Mouse (Mus musculus) urinary bladder, postnatal 4 days (tissue): ENCODE results near the gene Fbxl21.

ENCODE experiments used
- DNase-seq, 2 experiments: peaks; one replicate each; pipeline ENCODE4 v3.0.0; 2021 to 2022; ENCODE audit warnings: low spot score in 2 of 2

Fbxl21 gene

DNA sequence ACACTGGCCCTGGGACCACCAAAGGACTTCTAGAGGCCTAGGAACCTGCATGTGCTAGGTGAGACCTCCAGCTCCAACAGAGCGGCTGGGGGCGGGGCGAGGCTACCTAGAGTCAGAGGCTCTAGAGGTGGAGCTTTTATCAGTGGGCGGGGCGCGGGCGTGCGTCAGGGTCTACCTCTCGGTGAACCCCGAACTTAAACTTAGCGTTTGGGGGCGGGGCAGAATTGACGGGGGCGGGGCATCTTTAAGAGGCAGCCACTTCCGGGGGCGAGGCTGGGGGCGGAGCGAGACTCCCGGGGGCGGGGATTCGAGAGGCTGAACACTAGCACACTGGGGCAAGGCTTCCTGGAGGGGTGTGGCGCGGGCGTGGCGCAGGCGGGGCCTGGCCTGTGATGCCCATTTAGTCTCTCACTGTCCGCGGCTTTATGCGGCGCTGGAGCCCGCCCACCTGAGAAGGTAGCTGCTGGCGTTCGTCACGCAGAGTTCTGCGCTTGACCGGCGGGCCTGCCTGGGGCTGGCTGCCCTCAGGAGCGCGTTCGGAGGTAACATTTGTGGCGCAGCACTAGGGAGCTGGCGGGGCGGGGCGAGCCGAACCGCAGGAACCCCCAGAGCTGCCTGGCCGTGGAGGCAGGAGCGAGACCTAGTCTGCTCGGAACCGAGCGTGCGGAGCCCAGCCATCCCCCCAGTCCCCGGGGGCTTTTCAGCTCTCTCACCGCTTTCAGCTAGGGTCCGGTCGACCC, at the start of gene Fbxl21:
Fbxl21 (plus strand) TSS at position 392 of the 740 bp plus-strand sequence.
- peak; percentile 87 to 95 for DNase-seq

DNA sequence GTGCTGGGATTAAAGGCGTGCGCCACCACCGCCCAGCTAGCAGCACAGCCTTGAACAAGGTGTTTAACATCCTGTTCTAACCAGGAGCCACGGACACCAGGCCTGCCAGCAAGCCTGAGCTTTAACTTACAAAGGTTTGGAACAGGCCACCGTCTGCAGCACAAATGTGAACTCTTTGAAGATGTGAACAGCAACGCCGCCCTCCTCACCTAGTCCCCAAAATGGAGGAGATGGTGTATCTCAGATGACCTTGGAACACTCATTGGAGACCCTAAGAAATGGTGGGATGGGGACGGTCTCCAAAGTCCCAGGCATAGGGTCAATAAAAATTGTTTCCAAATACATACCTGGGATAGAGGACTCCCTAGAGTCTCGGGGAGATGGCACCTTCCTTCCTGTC, 49.6 kb upstream of the Fbxl21 start:
- DNase-seq: no peak

DNA sequence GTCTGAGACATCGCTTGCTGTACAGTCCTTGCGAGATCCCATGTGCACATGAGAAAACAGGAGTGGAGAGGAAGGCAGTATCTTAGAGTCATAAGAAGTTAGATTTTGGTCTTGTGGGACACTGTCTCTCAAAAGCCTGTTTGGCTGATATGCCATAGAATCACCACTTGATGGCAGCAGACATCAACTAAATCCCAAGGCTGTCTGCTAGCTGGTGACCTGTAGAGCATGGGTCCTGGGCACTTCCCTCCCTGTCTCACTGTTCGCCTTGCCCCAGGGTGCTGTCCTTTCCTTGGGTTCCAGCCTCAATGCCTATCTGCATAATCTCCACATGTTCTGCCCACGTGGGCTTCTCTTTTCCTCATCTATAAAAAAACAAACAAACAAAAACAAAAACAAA, 46.9 kb upstream of the Fbxl21 start:
- no peak for DNase-seq

DNA sequence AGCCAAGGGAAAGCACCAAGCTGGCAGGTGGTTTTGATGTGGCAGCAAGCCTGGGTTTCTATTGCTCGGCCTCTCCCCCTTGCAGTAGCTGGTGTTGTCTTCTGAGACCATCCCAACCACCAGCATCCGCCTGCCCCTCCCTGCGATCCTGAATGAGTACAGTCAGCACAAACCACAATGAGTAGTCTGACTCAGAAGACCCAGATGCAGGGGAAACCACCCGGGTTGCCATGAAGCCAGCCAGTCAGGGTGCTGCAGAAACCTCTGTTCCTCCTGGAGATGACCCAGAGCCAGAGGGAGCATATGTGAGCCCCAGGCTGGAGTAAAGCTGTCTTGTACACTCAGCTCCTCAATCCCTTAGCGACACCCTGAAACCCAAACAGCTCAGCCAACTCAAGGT, 45.5 kb upstream of the Fbxl21 start:
- DNase-seq: no peak

DNA sequence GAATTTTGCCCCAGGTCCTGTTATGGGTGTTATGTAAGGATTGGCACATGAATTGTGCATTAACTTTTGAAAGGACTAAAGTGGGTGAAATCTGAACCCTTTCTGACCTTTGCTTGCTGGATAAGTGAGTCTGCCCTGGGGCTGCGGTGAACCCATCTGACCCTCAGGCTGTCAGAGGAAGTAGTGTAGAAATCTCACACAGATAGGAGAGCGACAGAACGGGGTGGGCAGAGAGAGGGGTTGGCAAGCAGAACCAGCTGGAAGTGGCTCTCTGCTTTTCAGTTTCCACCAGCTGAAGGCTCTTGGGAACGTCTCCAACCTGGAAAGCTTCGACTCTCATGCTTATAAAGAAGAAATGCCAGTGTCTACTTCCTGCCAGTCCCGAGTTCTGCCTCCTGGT, 45.0 kb upstream of the Fbxl21 start:
- DNase-seq: no peak

DNA sequence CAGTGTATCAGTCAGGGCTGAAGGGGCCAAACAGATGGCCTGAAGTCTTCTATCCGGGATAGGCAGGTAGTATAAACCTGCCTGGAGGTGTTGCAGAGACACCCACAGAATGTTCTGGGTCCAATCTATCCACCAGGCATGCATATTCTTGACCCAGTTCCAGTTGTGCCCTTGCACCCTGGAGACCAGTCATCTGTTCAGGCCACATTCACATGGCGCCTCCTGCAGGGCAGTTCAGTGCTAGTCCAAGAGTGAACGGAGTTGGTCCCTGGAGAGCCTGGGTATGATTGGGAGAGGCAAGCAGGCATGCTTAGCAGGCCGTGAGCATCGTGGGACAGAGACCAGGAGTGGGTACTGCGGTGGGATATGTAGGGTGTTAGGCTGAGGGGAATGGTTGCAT, 44.2 kb upstream of the Fbxl21 start:
- no peak for DNase-seq

DNA sequence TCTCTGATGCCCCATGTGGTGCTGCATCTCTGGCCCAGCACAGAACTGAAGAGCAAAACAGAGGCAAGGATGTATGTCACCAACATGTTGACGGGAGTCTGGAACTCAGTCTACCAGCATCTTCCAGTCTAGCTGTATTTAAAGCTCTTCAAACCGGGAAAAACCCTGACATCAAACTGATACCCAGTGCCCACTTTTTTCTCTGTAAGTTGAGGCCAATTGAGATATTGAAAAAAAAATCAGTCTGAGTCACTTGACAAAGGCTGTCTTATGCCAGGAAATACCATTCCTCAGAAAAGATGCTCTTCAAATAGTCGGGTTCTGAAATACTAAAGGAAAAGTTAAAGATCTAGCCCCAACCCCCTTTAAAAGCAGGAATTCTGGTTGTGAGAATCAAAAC, 40.1 kb upstream of the Fbxl21 start, which contains the start of gene Il9:
Il9 (minus strand) TSS at position 101 of the 400 bp plus-strand sequence.
- DNase-seq: no peak

DNA sequence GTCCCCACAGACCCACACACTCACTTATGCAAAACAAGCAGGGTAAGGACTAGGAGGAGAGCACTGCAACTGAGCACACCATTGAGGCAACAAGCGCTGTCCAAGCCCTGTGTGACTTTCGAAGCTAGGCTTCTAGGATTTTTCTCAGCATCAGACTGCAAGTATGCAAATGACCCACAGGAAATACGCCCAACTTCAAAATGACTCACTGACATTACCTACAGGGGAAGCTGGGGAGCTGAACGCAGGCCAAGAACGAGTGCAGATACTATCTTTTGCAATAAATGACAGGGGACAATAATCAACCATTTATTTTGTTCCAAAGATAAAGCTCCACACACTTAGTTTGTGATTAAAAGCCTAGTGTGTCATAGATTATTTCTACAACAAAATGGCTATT, 34.3 kb upstream of the Fbxl21 start:
- peak in 1 of 2 experiments; percentile 39 for DNase-seq

DNA sequence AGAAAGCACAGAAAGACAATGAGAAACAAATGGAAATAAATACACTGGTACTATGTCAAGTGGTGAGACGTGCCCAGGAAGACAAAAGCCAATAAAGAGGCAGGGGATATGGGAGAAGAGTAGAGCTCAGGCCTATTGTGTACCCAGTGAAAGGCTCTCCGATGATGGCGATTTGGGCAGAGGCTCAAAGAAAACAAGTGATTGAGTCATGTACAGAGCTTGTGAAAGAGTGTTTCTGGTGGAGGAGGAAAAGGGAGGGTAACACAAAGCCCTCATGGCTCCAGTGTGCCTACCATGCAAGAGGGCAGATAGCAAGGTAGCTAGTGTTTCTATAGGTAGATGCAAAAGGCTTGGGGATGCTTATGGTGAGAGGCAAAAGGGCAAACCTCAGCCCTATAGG, 27.8 kb upstream of the Fbxl21 start:
- no peak for DNase-seq

DNA sequence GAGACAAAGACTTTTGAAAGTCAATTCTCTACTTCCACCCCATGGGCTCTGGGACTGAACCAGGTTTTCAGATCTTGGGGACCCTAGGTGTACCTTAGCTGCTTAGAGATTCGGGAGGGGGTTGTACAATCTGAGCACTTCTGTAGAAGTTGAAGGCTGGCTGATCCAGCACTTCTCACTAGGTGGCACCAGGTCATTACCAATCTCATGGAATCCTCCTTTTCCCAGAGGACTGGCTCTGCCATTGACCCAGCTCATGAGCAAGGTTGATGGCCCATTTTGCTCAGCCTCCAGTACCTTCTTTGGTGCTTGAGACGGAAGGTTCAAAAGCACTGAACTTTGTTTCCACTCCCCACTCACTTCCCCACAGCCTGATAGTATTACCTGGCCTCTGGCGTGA, 22.1 kb upstream of the Fbxl21 start:
- no peak for DNase-seq

DNA sequence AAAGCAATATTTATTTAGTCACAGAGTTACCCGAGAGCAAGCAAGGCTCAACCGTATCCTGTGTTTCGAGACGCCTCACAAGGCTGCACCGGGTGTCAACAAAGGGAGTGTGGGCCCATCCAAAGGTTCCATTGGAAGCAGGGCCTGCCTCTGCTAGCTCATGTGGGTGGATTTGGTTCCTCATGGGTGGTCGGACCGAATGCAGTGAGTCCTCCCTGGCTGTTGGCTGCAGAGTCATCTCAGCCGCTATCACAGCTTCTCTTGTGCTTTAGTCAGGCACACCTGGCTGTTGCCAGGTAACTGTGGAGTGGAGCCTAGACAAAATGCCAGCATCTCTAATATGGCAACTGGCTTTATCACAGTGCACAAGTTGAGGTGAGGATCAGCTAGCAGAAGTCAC, 21.6 kb upstream of the Fbxl21 start:
- no peak for DNase-seq

DNA sequence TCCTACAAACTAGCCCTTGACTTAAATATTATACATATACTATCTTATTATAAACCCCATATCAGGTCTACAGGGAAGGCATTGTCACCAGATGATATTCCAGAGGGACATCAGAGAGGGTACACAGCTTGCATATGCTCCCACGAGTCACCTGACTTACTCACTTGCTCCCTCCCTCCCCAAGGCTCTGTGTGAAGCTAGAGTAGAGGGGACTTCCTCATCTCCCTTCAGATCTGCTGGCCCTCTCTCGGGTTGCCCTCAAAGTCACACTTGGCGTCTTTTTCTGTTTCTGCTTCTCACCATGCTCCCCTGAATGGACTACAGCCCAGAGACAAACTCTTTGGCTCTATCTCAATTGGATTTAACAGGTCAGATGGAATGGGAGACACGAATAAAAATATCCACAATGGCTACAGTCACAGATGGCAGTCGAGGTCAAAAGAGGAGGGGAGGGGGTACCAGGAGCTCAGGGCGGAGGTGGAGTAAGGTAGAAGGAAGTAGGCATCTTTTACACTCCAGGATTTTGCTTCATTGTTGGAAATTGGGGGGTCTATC, 20.3 kb upstream of the Fbxl21 start:
- DNase-seq: no peak

DNA sequence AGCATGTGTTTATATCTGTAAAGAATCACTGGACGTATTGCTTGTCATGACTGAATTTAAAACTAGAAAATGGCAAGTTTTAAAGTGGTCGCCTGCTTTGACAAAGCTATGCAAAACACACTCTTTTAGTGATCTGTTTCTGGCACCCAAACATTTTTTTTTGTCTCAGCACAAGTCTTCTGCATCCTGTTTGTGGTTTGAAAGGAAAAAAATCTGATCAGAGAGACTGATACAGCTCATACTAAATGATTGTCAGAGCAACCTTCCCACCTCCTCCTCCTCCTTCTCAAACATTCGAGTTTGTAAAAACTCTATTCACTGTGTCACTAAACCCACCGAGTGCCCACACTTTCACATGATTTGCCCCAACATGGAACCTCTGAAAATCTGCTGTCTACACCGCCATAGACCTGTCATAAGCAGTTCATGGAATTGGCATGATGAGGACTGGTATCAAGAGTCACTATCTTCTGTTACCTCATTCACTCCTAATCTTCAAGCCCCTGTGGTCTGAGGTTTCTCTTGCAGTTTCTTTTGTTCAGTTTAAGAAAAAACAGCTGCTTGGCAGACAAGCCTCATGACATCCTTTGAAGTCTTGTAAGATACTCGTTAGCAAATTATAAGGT, 15.3 kb upstream of the Fbxl21 start:
- no peak for DNase-seq

DNA sequence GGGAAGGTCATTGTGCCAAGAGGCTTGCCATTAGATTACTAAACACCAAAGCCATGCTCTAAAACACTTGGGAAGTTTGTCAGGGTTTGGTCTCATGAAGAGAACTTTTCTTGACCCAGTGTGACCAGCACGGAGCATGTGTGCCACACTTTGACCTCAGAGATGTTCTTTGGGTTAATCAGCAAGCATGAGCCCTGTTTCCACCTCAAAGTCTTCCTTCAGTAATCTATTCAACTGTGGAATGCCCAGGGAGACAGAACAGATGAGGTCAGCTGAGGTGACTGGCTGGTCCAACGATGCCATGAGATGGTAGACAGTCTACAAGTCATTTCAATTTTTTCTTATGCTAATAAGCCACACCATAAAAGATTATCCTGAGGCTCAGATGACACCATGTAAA, 12.5 kb upstream of the Fbxl21 start:
- DNase-seq: no peak

DNA sequence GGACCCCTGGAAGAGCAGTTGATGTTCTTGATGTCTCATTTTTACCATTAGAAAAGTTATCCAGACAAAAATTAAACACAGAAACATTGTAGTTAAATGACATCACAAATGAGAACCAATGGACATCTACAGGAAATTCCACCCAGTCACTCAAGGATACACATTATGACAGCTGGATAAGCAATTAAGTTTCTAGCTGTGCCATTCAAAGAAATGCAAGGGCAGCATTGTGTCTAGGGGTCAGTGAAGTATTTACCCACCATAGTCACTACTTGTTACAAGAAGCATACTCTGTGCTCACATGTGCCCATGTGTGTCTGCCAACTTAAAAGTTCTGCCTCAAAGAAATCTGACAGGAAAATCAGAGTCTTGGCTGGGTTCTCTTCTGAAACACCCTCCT, 8.7 kb upstream of the Fbxl21 start:
- DNase-seq: no peak

DNA sequence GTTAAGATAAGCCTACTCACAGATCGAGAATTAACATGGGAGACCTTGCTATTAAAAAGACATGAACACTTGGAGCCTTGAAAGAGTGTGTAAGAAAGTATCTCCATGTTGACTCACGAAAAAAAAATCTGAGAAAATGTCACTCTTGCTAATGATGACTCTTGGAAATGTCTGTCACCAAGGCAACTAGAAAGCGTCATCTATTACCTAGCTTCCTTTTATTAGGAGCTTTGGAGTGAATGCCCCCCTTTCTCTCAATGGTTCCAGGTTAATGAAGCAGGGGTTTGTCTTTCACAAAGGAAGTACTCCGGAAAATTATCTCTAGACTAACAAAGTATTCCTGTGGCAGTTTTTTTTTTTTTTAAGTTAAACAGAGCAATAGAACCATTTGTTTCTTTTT, 6.0 kb upstream of the Fbxl21 start:
- no peak for DNase-seq

DNA sequence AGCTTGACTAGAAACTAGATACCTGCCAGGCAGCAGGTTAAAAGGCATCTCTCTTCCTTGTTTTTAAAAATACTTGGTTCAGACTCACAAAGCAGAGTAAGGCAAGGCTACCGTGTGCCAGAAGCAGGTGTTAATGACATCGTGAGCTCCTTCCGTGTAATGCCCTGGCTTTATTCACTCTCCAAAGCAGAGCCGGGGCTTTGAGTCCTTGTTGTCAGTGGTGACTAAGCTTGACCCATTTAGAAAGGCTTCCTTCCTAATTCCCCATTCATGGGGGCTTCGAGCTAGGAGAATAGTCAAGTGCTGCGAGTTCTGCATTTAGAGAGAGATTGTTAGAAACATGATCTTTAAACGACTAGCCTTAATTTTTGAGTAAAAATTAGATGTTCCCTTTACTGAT, 5.5 kb upstream of the Fbxl21 start:
- DNase-seq: no peak

DNA sequence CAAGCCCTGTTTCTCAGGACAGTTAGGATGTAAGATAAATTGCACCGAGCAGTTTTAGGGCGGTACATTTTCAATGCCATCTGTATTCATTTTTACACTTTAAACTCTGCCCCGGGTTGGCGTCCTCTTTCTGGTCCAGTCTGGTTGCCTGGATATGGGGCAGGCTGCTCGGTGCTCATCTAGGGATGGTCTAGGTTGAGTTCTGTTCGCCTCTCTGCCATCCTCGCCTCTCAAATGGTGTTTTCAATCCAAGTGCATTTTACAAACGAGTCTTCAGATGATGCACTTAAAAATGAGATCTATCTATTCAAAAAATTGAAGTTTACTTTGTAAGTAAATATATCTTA, 522 bp downstream of the Fbxl21 start:
- DNase-seq: peak in 1 of 2 experiments; percentile 57

DNA sequence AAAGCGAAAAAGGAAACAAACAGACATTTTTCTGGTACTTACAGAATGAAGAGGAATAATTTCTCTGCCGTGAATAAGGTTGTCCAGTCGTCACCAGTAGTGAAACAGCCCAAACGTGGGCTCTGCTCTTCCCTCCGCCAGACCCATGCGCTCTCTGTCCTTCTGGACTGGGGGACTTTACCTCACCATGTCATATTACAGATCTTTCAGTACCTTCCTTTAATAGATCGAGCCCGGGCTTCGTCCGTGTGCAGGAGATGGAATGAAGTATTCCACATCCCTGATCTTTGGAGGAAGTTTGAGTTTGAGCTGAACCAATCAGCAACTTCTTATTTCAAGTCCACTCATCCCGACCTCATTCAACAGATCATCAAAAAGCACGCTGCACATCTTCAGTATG, 4.6 kb downstream of the Fbxl21 start:
- peak in 1 of 2 experiments; percentile 34 for DNase-seq

DNA sequence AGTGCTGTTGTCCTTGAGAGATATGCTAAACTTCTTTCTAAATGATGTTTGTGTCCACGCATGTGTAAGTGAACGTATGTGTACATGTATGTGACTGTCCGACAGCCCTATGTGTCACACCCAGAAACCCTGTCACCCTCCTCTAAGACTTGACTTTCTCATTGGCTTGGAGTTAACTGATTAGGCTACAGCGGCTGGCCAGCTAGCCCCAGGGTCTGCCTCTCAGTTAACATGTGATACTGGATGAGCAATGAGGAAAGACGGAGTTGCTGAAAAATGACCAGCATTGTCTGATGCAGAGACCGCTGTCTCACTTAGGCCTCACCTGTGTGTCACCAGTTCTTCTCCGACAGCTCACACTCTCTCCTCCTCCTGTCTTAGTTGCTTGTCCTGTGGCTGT, 5.6 kb downstream of the Fbxl21 start:
- DNase-seq: no peak

DNA sequence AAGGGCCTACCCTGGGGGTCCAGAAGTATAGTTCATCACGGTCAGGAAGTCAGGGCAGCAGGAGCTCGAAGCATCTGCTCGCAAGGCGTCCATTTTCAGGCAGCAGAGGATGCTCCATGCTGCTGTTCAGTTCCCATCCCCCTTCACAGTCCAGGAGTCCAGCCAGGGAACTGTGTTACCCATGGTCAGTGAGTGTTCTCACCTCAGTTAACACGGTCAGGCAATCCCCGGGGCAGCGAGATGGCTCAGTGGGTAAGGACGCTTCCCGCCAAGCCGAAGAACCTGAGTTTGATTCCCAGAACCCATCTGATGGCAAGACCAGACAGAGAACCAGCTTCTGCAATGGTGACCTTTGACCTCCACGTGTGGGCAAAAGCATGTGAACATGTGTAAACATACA, 6.0 kb downstream of the Fbxl21 start:
- DNase-seq: no peak

DNA sequence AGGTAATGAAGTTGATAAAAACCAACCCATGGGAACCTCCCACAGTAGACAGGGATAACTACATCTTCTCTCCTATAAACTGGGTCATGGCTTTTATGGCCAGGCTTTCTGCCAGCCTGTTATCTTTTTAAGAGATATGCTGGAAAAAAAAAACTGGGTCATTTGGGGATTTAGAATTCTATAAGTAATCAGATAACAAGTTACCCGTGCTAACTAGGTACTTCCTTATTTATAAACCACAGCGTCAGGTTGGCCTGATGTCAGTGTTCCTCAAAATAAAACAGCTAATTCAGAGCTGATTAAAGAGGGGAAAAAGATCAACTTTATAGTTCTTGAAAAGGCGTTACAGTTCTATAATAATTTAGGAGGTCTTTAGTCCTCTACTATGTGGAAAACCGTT, 6.8 kb downstream of the Fbxl21 start:
- no peak for DNase-seq

DNA sequence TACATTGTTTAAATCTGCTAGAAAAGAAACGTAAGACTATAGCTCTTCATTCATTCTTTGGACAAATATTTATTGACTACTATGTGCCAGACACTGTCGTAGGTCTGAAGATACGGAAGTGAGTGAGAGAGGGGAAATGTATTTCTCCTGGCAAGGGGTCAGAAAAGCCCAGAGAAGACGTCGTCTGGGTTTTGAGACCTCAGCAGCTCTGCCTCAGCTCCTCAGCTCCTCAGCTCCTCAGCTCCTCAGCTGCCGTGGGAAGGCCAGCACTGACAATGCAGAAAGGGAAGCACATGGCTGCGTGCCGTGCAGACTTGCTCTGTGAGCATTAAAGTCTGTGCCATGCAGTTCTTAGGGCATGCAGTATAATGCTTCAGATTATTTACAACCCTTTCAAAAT, 7.4 kb downstream of the Fbxl21 start:
- DNase-seq: no peak
